ENCODE assay signal across 15 mouse cellular contexts in the genomic region with DNA sequence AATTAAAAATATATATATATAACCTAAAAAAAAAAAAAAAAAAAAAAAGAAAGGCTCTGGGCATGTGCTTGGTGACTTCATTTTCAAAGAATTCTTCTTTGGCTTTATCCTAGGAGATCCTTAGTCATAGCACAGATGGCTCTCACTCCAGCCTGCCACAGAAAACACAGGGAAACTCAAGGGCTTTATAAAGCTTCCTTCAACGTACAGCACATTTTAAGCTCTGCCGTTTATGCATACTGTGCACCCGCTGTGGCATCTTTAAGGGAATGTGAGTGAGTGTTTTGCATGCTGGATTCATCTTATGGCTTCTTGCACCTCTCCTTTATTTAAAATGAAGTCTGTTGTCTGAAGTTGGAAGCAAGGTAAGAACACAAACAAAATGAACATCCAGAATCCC.
A peak's percentile ranks its signal among the peaks of the same experiment; 100 is the strongest.
DNase-seq lines count a peak whose midpoint lies in the region; ATAC-seq and TF ChIP-seq lines count a peak whose summit lies in the region.
"Had no signal": no experiment of that assay in that cellular context is flagged by ENCODE, and none has a peak within 500 bp of the region (broad histone marks: within the 10 kb centered on the region; RNA-seq: fewer than 3 reads in every experiment).

No protein-coding gene starts in this region.

- TF ChIP-seq EP300 in heart, postnatal 0 days (IDR thresholded peaks at IDR 0.05; ENCODE audit: low read depth) = no peak

- no peaks in the 10 kb centered on the region for H3K36me3 ChIP-seq in heart, postnatal 0 days (replicated peaks; ENCODE audit: control insufficient read depth, insufficient read depth, low read length)
- H3K36me3 ChIP-seq in heart, embryonic 11.5 days (ENCODE audit: control insufficient read depth, insufficient read depth, low read length) = no peaks in the 10 kb centered on the region
- no peaks in the 10 kb centered on the region for H3K36me3 ChIP-seq in intestine, postnatal 0 days (ENCODE audit: control insufficient read depth, insufficient read depth)
- H3K36me3 ChIP-seq: hindbrain, embryonic 13.5 days; kidney, embryonic 15.5 days; neural tube, embryonic 13.5 days had no signal

- no peaks in the 10 kb centered on the region for H3K27me3 ChIP-seq in heart, postnatal 0 days (ENCODE audit: control insufficient read depth, insufficient read depth, low read length)
- H3K27me3 ChIP-seq in heart, embryonic 11.5 days (ENCODE audit: control insufficient read depth, insufficient read depth, low read length) = no peaks in the 10 kb centered on the region
- no peaks in the 10 kb centered on the region for H3K27me3 ChIP-seq in intestine, postnatal 0 days (replicated peaks; ENCODE audit: control insufficient read depth, insufficient read depth, low read length)
- H3K27me3 ChIP-seq: hindbrain, embryonic 13.5 days; kidney, embryonic 15.5 days; neural tube, embryonic 13.5 days had no signal

- peak; percentile 32 for DNase-seq in heart, postnatal 0 days (ENCODE audit: low spot score)
- DNase-seq in MN1 (ENCODE audit: low spot score) = peak; percentile 76
- peak; percentile 18 to 28 for DNase-seq in frontal cortex, postnatal 10 days (ENCODE audit: low spot score in 2 of 2)
- DNase-seq in right cerebral cortex, adult 2 months (ENCODE audit: low spot score in 2 of 2) = peak; percentile 51 to 55
- no peak for DNase-seq in adrenal gland, postnatal 25 days
- no peak for DNase-seq in adipocyte (ENCODE audit: low spot score)
- DNase-seq: cerebellum, postnatal 36 days; gastrocnemius, postnatal 14 days; lung, postnatal 10 days; midbrain, embryonic 14.5 days had no signal

- H3K4me2 ChIP-seq in heart, postnatal 0 days (ENCODE audit: low read depth, low read length) = no peak overlapping the region
- H3K4me2 ChIP-seq in heart, embryonic 11.5 days = no peak overlapping the region
- H3K4me2 ChIP-seq in intestine, postnatal 0 days (replicated peaks; ENCODE audit: low read depth) = no peak overlapping the region
- H3K4me2 ChIP-seq: hindbrain, embryonic 13.5 days; kidney, embryonic 15.5 days; neural tube, embryonic 13.5 days had no signal

- H3K9ac ChIP-seq in heart, postnatal 0 days (replicated peaks; ENCODE audit: low read depth, low read length) = no peak overlapping the region
- H3K9ac ChIP-seq in heart, embryonic 11.5 days (ENCODE audit: low read depth, low read length) = no peak overlapping the region
- H3K9ac ChIP-seq in intestine, postnatal 0 days (ENCODE audit: low read depth, low read length) = no peak overlapping the region
- H3K9ac ChIP-seq: hindbrain, embryonic 13.5 days; kidney, embryonic 15.5 days; neural tube, embryonic 13.5 days had no signal

- H3K4me3 ChIP-seq in heart, postnatal 0 days (ENCODE audit: low read depth, low read length) = no peak overlapping the region
- no peak overlapping the region for H3K4me3 ChIP-seq in heart, embryonic 11.5 days (ENCODE audit: low read depth, low read length)
- no peak overlapping the region for H3K4me3 ChIP-seq in intestine, postnatal 0 days (ENCODE audit: low read depth, low read length)
- H3K4me3 ChIP-seq: hindbrain, embryonic 13.5 days; kidney, embryonic 15.5 days; neural tube, embryonic 13.5 days had no signal

- H3K9me3 ChIP-seq in heart, postnatal 0 days (replicated peaks; ENCODE audit: control insufficient read depth, low read length) = no peaks in the 10 kb centered on the region
- no peaks in the 10 kb centered on the region for H3K9me3 ChIP-seq in heart, embryonic 11.5 days (replicated peaks; ENCODE audit: control insufficient read depth, low read length)
- H3K9me3 ChIP-seq in intestine, postnatal 0 days (ENCODE audit: control insufficient read depth) = no peaks in the 10 kb centered on the region
- H3K9me3 ChIP-seq: hindbrain, embryonic 13.5 days; kidney, embryonic 15.5 days; neural tube, embryonic 13.5 days had no signal

- no peak overlapping the region for H3K27ac ChIP-seq in heart, postnatal 0 days (ENCODE audit: low read depth)
- H3K27ac ChIP-seq in heart, embryonic 11.5 days (ENCODE audit: low read depth, low read length) = no peak overlapping the region
- H3K27ac ChIP-seq in intestine, postnatal 0 days (ENCODE audit: low read depth, low read length) = no peak overlapping the region
- H3K27ac ChIP-seq: hindbrain, embryonic 13.5 days; kidney, embryonic 15.5 days; neural tube, embryonic 13.5 days had no signal

- 65% methylated on average over 3 of the region's 3 CpGs for WGBS in heart, postnatal 0 days
- WGBS in heart, embryonic 11.5 days (ENCODE audit: insufficient replicate concordance) = 72% methylated on average over 3 of the region's 3 CpGs
- 77% methylated on average over 3 of the region's 3 CpGs for WGBS in intestine, postnatal 0 days

- no peaks in the 10 kb centered on the region for H3K4me1 ChIP-seq in heart, postnatal 0 days (ENCODE audit: control insufficient read depth, insufficient read depth)
- no peaks in the 10 kb centered on the region for H3K4me1 ChIP-seq in heart, embryonic 11.5 days (ENCODE audit: control insufficient read depth, insufficient read depth, low read length)
- no peaks in the 10 kb centered on the region for H3K4me1 ChIP-seq in intestine, postnatal 0 days (replicated peaks; ENCODE audit: control insufficient read depth, insufficient read depth, low read length)
- H3K4me1 ChIP-seq: hindbrain, embryonic 13.5 days had no signal

- ATAC-seq in heart, postnatal 0 days (ENCODE audit: insufficient read depth, low read depth) = no peak
- ATAC-seq in heart, embryonic 11.5 days (replicated peaks; ENCODE audit: insufficient number of reproducible peaks, low FRiP score, low TSS enrichment) = no peak
- ATAC-seq in intestine, postnatal 0 days = no peak

- TF ChIP-seq CTCF in heart, postnatal 0 days (IDR thresholded peaks at IDR 0.05; ENCODE audit: low read depth) = no peak
- TF ChIP-seq CTCF in intestine, postnatal 0 days (IDR thresholded peaks at IDR 0.05; ENCODE audit: low read depth) = no peak

Comparison
In these comparisons a context has a peak if more than half of its experiments do, and no peak if none do; other contexts are left out.
1. DNase-seq: peak in heart, postnatal 0 days (single experiment), MN1 (single experiment), frontal cortex, postnatal 10 days (2 of 2) and right cerebral cortex, adult 2 months (2 of 2); none in adrenal gland, postnatal 25 days (single experiment) and adipocyte (single experiment).